Mouse (Mus musculus) lung, adult 2 months (tissue): ENCODE results near the gene Umodl1.

Experiments
- CTCF ChIP-seq: fragments of 200-500 bp; IDR thresholded peaks from 2 replicates; pipeline ENCODE4 v1.5.1; 2011; ENCODE audit warnings: mild to moderate bottlenecking, low read length, control low read depth; ENCODE audit not compliant: insufficient read depth
- POLR2A ChIP-seq: fragments of 200-500 bp; IDR thresholded peaks from 2 replicates; pipeline ENCODE4 v1.6.1; 2011; ENCODE audit warnings: low read depth, mild to moderate bottlenecking, control low read depth, low read length, borderline replicate concordance; ENCODE audit errors: extremely low read depth

DNA sequence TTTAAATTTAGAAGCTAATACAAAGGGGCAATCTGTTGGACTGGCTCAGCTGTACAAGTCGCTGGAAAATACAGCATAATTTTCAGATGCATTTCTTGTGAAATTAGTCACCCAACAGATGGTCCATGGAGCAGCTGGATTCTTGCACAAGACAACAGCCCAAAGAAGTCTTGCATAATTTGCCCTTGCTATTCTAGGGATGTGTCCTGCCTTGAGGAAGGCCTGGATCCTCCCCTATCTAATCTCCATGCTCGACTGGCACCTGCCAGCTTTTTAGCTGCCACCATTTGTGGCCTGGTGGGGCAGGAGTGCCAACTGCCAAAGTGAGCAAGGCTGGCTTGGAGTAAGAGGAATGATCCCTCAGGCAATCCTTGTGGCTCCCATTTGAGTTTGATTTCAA lies 22.9 kb downstream of the Umodl1 start:
- TF ChIP-seq CTCF (no peak), POLR2A (no peak)
